ENCODE assay signal across 9 mouse cellular contexts in the genomic region with DNA sequence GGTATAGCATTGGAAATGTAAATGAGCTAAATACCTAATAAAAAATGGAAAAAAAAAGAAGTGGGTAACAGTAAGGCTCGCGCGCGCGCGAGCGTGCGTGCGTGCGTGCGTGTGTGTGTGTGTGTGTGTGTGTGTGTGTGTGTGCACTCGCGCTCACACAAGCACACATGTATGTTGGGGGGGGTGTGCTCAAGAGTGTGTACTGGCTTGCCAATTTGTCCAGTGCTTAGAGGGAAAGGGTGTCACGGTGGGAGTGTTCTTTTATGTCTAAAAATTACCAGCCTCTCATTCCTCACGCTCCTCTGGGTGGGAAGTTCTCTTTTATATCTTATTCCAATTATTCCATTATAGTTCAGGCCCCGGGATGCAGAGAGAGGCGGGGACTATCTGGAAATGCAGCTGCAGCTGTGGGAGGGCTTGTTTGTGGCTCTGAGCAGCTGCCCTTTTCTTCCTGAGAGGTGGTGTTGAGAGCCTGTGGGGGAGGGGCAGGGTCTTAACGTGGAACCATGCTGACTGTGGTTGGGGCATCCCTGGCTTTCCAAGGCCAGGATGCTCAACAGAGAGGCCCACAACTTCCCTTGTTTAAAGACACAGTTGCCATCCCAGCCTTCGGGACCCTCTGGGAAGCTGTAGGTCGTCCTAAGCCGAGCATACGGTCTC. TPM values are rescaled to one million over a fixed set of nuclear protein-coding genes. Genes with fewer than 3 reads are reported as not detected.
DNase-seq lines count a peak whose midpoint lies in the region; ATAC-seq and TF ChIP-seq lines count a peak whose summit lies in the region.
"Had no signal": no experiment of that assay in that cellular context is flagged by ENCODE, and none has a peak within 500 bp of the region (broad histone marks: within the 10 kb centered on the region; RNA-seq: fewer than 3 reads in every experiment).

No protein-coding gene starts in this region.

- no peaks in the 10 kb centered on the region for H3K27me3 ChIP-seq in kidney, postnatal 0 days (ENCODE audit: insufficient read depth, low read length)
- no peaks in the 10 kb centered on the region for H3K27me3 ChIP-seq in kidney, embryonic 14.5 days (ENCODE audit: control insufficient read depth, insufficient read depth, low read length)
- H3K27me3 ChIP-seq in hindbrain, embryonic 10.5 days (ENCODE audit: insufficient read depth, poor library complexity, severe bottlenecking): no peaks in the 10 kb centered on the region
- H3K27me3 ChIP-seq in midbrain, embryonic 16.5 days (ENCODE audit: control insufficient read depth, insufficient read depth, low read depth, low read length): no peaks in the 10 kb centered on the region
- H3K27me3 ChIP-seq in kidney, adult 2 months (replicated peaks; ENCODE audit: control insufficient read depth, insufficient read depth, low read length): no peaks in the 10 kb centered on the region

- H3K9me3 ChIP-seq in kidney, postnatal 0 days (replicated peaks; ENCODE audit: low read length): no peaks in the 10 kb centered on the region
- H3K9me3 ChIP-seq in kidney, embryonic 14.5 days (ENCODE audit: control insufficient read depth, low read length): no peaks in the 10 kb centered on the region
- no peaks in the 10 kb centered on the region for H3K9me3 ChIP-seq in hindbrain, embryonic 10.5 days
- no peaks in the 10 kb centered on the region for H3K9me3 ChIP-seq in midbrain, embryonic 16.5 days (replicated peaks; ENCODE audit: control insufficient read depth, low read length, poor library complexity, severe bottlenecking)

- H3K27ac ChIP-seq in kidney, postnatal 0 days: no peak overlapping the region
- no peak overlapping the region for H3K27ac ChIP-seq in kidney, embryonic 14.5 days (ENCODE audit: low read depth, low read length)
- peak overlapping the region; percentile 85 for H3K27ac ChIP-seq in hindbrain, embryonic 10.5 days
- H3K27ac ChIP-seq in midbrain, embryonic 16.5 days (ENCODE audit: low read length): peak overlapping the region; percentile 24; the same call in 1 of the 2 replicates
- no peak overlapping the region for H3K27ac ChIP-seq in kidney, adult 2 months (ENCODE audit: insufficient read depth, low read depth, low read length)

- WGBS in kidney, postnatal 0 days: 70% methylated on average over 22 of the region's 22 CpGs
- WGBS in kidney, embryonic 14.5 days: 67% methylated on average over 22 of the region's 22 CpGs
- 55% methylated on average over 22 of the region's 22 CpGs for WGBS in hindbrain, embryonic 10.5 days
- 39% methylated on average over 22 of the region's 22 CpGs for WGBS in midbrain, embryonic 16.5 days
- WGBS in kidney, adult 2 months: 75% methylated on average over 22 of the region's 22 CpGs

- TF ChIP-seq CTCF in kidney, postnatal 0 days (IDR thresholded peaks at IDR 0.05; ENCODE audit: low read depth): no peak
- TF ChIP-seq CTCF in kidney, adult 2 months (conservative IDR thresholded peaks at IDR 0.05; ENCODE audit: insufficient read depth, insufficient read length, low read depth, low read length): no peak

- no peak overlapping the region for H3K4me2 ChIP-seq in kidney, postnatal 0 days (ENCODE audit: low read length)
- no peak overlapping the region for H3K4me2 ChIP-seq in kidney, embryonic 14.5 days (replicated peaks; ENCODE audit: low read depth, low read length)
- H3K4me2 ChIP-seq in midbrain, embryonic 16.5 days (ENCODE audit: low read length): peak overlapping the region; percentile 27; the same call in 1 of the 2 replicates

- DNase-seq in kidney, postnatal 0 days (ENCODE audit: low spot score): peak; percentile 51
- DNase-seq in embryo, embryonic 10 days (ENCODE audit: low spot score): peak; percentile 82
- DNase-seq in hindbrain, embryonic 10.5 days (ENCODE audit: low spot score): peak; percentile 72
- no peak for DNase-seq in spleen, adult 18-20 months
- DNase-seq in B cell, adult 2 months: no peak
- no peak for DNase-seq in kidney, adult 2 months
- DNase-seq: adrenal gland, adult 8-10 months had no signal

- no peak for ATAC-seq in kidney, postnatal 0 days (replicated peaks; ENCODE audit: low FRiP score, low read depth)
- ATAC-seq in kidney, embryonic 14.5 days (ENCODE audit: low FRiP score, low TSS enrichment): no peak; the same call in 1 of the 2 replicates
- 0 out of 2 replicates have a peak, but pooled peaks have one; percentile 15 for ATAC-seq in midbrain, embryonic 16.5 days

- no peak for TF ChIP-seq POLR2A in kidney, adult 2 months (IDR thresholded peaks at IDR 0.05; ENCODE audit: low read depth, low read length)

- H3K4me1 ChIP-seq in kidney, postnatal 0 days (replicated peaks; ENCODE audit: insufficient read depth, low read length): 0 out of 2 replicates have a peak, but pooled peaks cover 4% of the 10 kb centered on the region
- peaks cover 12% of the 10 kb centered on the region; the same call in 1 of the 2 replicates for H3K4me1 ChIP-seq in kidney, embryonic 14.5 days (ENCODE audit: control insufficient read depth, insufficient read depth, low read length)
- peaks cover 59% of the 10 kb centered on the region for H3K4me1 ChIP-seq in hindbrain, embryonic 10.5 days (replicated peaks)
- H3K4me1 ChIP-seq in midbrain, embryonic 16.5 days (ENCODE audit: control insufficient read depth, insufficient read depth, low read length): peaks cover 13% of the 10 kb centered on the region
- H3K4me1 ChIP-seq in kidney, adult 2 months (ENCODE audit: control insufficient read depth, insufficient read depth, low read length): no peaks in the 10 kb centered on the region

- no peak overlapping the region for H3K4me3 ChIP-seq in kidney, postnatal 0 days (replicated peaks; ENCODE audit: low read depth, low read length)
- H3K4me3 ChIP-seq in kidney, embryonic 14.5 days (ENCODE audit: low read length): no peak overlapping the region
- H3K4me3 ChIP-seq in hindbrain, embryonic 10.5 days: peak overlapping the region; percentile 11; the same call in 1 of the 2 replicates
- H3K4me3 ChIP-seq in midbrain, embryonic 16.5 days (ENCODE audit: low read depth, low read length): no peak overlapping the region
- no peak overlapping the region for H3K4me3 ChIP-seq in kidney, adult 2 months (ENCODE audit: insufficient read depth, low read depth, low read length)

- H3K36me3 ChIP-seq in kidney, postnatal 0 days (ENCODE audit: insufficient read depth, low read length): no peaks in the 10 kb centered on the region
- no peaks in the 10 kb centered on the region for H3K36me3 ChIP-seq in kidney, embryonic 14.5 days (ENCODE audit: control insufficient read depth, insufficient read depth, low read length)
- peaks cover 29% of the 10 kb centered on the region for H3K36me3 ChIP-seq in hindbrain, embryonic 10.5 days
- H3K36me3 ChIP-seq in midbrain, embryonic 16.5 days (ENCODE audit: control insufficient read depth, insufficient read depth, low read length): no peaks in the 10 kb centered on the region
- no peaks in the 10 kb centered on the region for H3K36me3 ChIP-seq in kidney, adult 2 months (ENCODE audit: control insufficient read depth, insufficient read depth, low read length)

- H3K9ac ChIP-seq in kidney, postnatal 0 days (ENCODE audit: low read depth, low read length): no peak overlapping the region
- no peak overlapping the region for H3K9ac ChIP-seq in kidney, embryonic 14.5 days (ENCODE audit: low read depth, low read length)
- no peak overlapping the region for H3K9ac ChIP-seq in midbrain, embryonic 16.5 days (ENCODE audit: low read depth, low read length)

RNA-seq across cellular contexts. Expression of a gene that starts 23.4 kb away (rescaled TPM):
- 1.7 and 2.2 TPM in 2 replicates for polyA plus RNA-seq in kidney, postnatal 0 days (2015; fragmentation: Nextera tagmentation; extraction: Ambion mirVana)
- polyA plus RNA-seq in kidney, embryonic 14.5 days (2014; fragmentation: Nextera tagmentation; extraction: Ambion mirVana): 4.9 and 8.4 TPM in 2 replicates
- 45.7 and 57.8 TPM in 2 replicates for polyA plus RNA-seq in hindbrain, embryonic 10.5 days (2016; fragmentation: Nextera tagmentation; extraction: Ambion mirVana)
- polyA plus RNA-seq in midbrain, embryonic 16.5 days (2015; fragmentation: Nextera tagmentation; extraction: Ambion mirVana): 17.5 and 18.0 TPM in 2 replicates
- polyA plus RNA-seq in kidney, adult 2 months (2012; rRNA removed): 1.4 and 1.9 TPM in 2 replicates

Comparison
In these comparisons a context has a peak if more than half of its experiments do, and no peak if none do; other contexts are left out.
1. DNase-seq: peak in kidney, postnatal 0 days (single experiment), embryo, embryonic 10 days (single experiment) and hindbrain, embryonic 10.5 days (single experiment); none in spleen, adult 18-20 months (0 of 2), B cell, adult 2 months (0 of 2) and kidney, adult 2 months (single experiment).
2. H3K27ac ChIP-seq: peak in hindbrain, embryonic 10.5 days (single experiment) and midbrain, embryonic 16.5 days (single experiment); none in kidney, postnatal 0 days (single experiment), kidney, embryonic 14.5 days (single experiment) and kidney, adult 2 months (single experiment).